Mouse (Mus musculus) C2C12 (cell line): Measurements from ENCODE around the gene Kmt2e. TPM values are rescaled to one million over a fixed set of nuclear protein-coding genes. Genes with fewer than 3 reads are reported as not detected.

Experiments
- H3K27me3 ChIP-seq: one replicate; pipeline ENCODE4 v1.6.1; 2011; ENCODE audit not compliant: control insufficient read depth, insufficient read depth, insufficient read length
- H3K36me3 ChIP-seq: one replicate; pipeline ENCODE4 v1.6.1; 2011; ENCODE audit not compliant: control insufficient read depth, insufficient read depth
- H3K4me3 ChIP-seq: one replicate; pipeline ENCODE4 v1.5.1; 2011; ENCODE audit warnings: mild to moderate bottlenecking, control low read depth; ENCODE audit not compliant: poor library complexity, insufficient read depth, severe bottlenecking
- H3K79me2 ChIP-seq: one replicate; pipeline ENCODE4 v1.6.1; 2011; ENCODE audit not compliant: control insufficient read depth, insufficient read depth
- H3K79me3 ChIP-seq: one replicate; pipeline ENCODE4 v1.6.1; 2011; ENCODE audit warnings: low read depth, control low read depth
- H3ac ChIP-seq: one replicate; pipeline ENCODE3; 2011; ENCODE audit warnings: low read depth; ENCODE audit not compliant: control insufficient read depth, insufficient read length
- CEBPB ChIP-seq: IDR thresholded peaks from one replicate; pipeline ENCODE4 v1.6.1; 2011; ENCODE audit warnings: low read depth, mild to moderate bottlenecking, control low read depth, moderate library complexity
- CTCF ChIP-seq: IDR thresholded peaks from one replicate; pipeline ENCODE4 v1.5.1; 2011; ENCODE audit not compliant: control insufficient read depth, insufficient read depth, insufficient read length
- FOSL1 ChIP-seq: IDR thresholded peaks from one replicate; pipeline ENCODE4 v1.8.0; 2011; ENCODE audit warnings: mild to moderate bottlenecking, low read length; ENCODE audit not compliant: poor library complexity, insufficient read depth, severe bottlenecking
- MAX ChIP-seq: IDR thresholded peaks from one replicate; pipeline ENCODE4 v1.6.1; 2011; ENCODE audit warnings: mild to moderate bottlenecking, control low read depth
- MYOD1 ChIP-seq: IDR thresholded peaks from one replicate; pipeline ENCODE4 v1.6.1; 2011; ENCODE audit warnings: low read depth; ENCODE audit not compliant: control insufficient read depth, insufficient read length
- MYOG ChIP-seq: IDR thresholded peaks from one replicate; pipeline ENCODE4 v1.6.1; 2011; ENCODE audit not compliant: control insufficient read depth, insufficient read length; ENCODE audit errors: extremely low read depth
- USF1 ChIP-seq: IDR thresholded peaks from one replicate; pipeline ENCODE4 v1.6.1; 2011; ENCODE audit warnings: low read depth, mild to moderate bottlenecking, control low read depth, moderate library complexity
- polyA plus RNA-seq: library from polyadenylated mRNA; unstranded; fragments of >200 nt; fragmentation: generic; extraction: Trizol; gene quantifications from one replicate; pipeline ENCODE4 v1.2.1, GENCODE M21; 2012; ENCODE audit warnings: missing spikeins

Gene Kmt2e
- polyA plus RNA-seq, 1 experiment, result 8.0 TPM

GRCm38 (mm10) chr5:23388091-23388490 is 46.1 kb upstream of the Kmt2e start:
- Histone ChIP-seq H3K36me3 (no peaks in the 10 kb centered on the region), H3ac (no peak overlapping the region), H3K27me3 (no peaks in the 10 kb centered on the region), H3K4me3 (no peak overlapping the region), H3K79me3 (no peaks in the 10 kb centered on the region), H3K79me2 (peaks cover 5% of the 10 kb centered on the region)
- TF ChIP-seq CTCF (no peak), USF1 (no peak), MYOD1 (no peak), MYOG (no peak), MAX (no peak), FOSL1 (no peak), CEBPB (no peak)

GRCm38 (mm10) chr5:23389601-23390305 is 44.5 kb upstream of the Kmt2e start:
- no peak overlapping the region for H3ac ChIP-seq
- no peaks in the 10 kb centered on the region for H3K79me3 ChIP-seq
- TF ChIP-seq MAX (no peak), USF1 (no peak), MYOD1 (no peak), MYOG (no peak), CTCF (no peak), FOSL1 (no peak)
- no peaks in the 10 kb centered on the region for H3K36me3 ChIP-seq
- no peaks in the 10 kb centered on the region for H3K27me3 ChIP-seq
- no peak overlapping the region for H3K4me3 ChIP-seq
- H3K79me2 ChIP-seq, result peaks cover 5% of the 10 kb centered on the region

- TF ChIP-seq MYOD1 (no peak), FOSL1 (no peak), MAX (no peak), USF1 (no peak), MYOG (no peak), CEBPB (no peak), CTCF (no peak)
- H3K27me3 ChIP-seq, result no peaks in the 10 kb centered on the region
- no peaks in the 10 kb centered on the region for H3K79me3 ChIP-seq
- no peaks in the 10 kb centered on the region for H3K36me3 ChIP-seq
- H3K4me3 ChIP-seq, result no peak overlapping the region
- no peak overlapping the region for H3ac ChIP-seq
- no peaks in the 10 kb centered on the region for H3K79me2 ChIP-seq
Measured at GRCm38 (mm10) chr5:23391714-23392113, 42.5 kb upstream of the Kmt2e start.

GRCm38 (mm10) chr5:23393870-23394269 is 40.4 kb upstream of the Kmt2e start:
- H3K79me3 ChIP-seq, result no peaks in the 10 kb centered on the region
- no peak overlapping the region for H3ac ChIP-seq
- TF ChIP-seq USF1 (no peak), CEBPB (no peak), CTCF (no peak), MYOG (no peak), MYOD1 (no peak), FOSL1 (no peak), MAX (no peak)
- no peaks in the 10 kb centered on the region for H3K79me2 ChIP-seq
- H3K4me3 ChIP-seq, result no peak overlapping the region
- no peaks in the 10 kb centered on the region for H3K36me3 ChIP-seq
- no peaks in the 10 kb centered on the region for H3K27me3 ChIP-seq

GRCm38 (mm10) chr5:23394366-23395145 is 39.7 kb upstream of the Kmt2e start:
- Histone ChIP-seq H3ac (no peak overlapping the region), H3K79me3 (no peaks in the 10 kb centered on the region), H3K27me3 (no peaks in the 10 kb centered on the region), H3K79me2 (no peaks in the 10 kb centered on the region), H3K36me3 (no peaks in the 10 kb centered on the region), H3K4me3 (no peak overlapping the region)
- TF ChIP-seq MYOG, result no peak
- peak; percentile 54 for TF ChIP-seq MAX

GRCm38 (mm10) chr5:23395721-23396120 is 38.5 kb upstream of the Kmt2e start:
- TF ChIP-seq CEBPB, result no peak
- TF ChIP-seq MYOD1, result no peak
- TF ChIP-seq CTCF, result no peak
- no peak for TF ChIP-seq MAX
- no peak for TF ChIP-seq USF1
- no peak for TF ChIP-seq FOSL1
- no peak for TF ChIP-seq MYOG
- H3K36me3 ChIP-seq, result peaks cover 6% of the 10 kb centered on the region
- H3K79me3 ChIP-seq, result no peaks in the 10 kb centered on the region
- no peak overlapping the region for H3ac ChIP-seq
- H3K79me2 ChIP-seq, result no peaks in the 10 kb centered on the region
- H3K4me3 ChIP-seq, result no peak overlapping the region
- no peaks in the 10 kb centered on the region for H3K27me3 ChIP-seq
